Mouse (Mus musculus) neural tube, embryonic 13.5 days (tissue): ENCODE results near the gene Rab23. TPM values are rescaled to one million over a fixed set of nuclear protein-coding genes. Genes with fewer than 3 reads are reported as not detected.
"Not testable (repeated sequence)": the region's sequence is repeated elsewhere in the genome, so short reads cannot be mapped to it uniquely, and the experiment has no call there.

ENCODE experiments used
- ATAC-seq: fragments of 200-750 bp; cut with Nextera tagmentation; 2 replicates; pipeline ENCODE4 v1.8.0; 2017; ENCODE audit warnings: low read depth, mild to moderate bottlenecking, moderate TSS enrichment, moderate library complexity
- H3K27ac ChIP-seq: fragments of 300-500 bp; sonication (generic); replicated peaks from 2 replicates; pipeline ENCODE4 v1.5.1; 2015; ENCODE audit warnings: moderate library complexity, mild to moderate bottlenecking, inconsistent platforms
- H3K27me3 ChIP-seq: fragments of 300-500 bp; sonication (generic); 2 replicates; pipeline ENCODE4 v1.6.1; 2015; ENCODE audit warnings: mild to moderate bottlenecking, inconsistent platforms
- H3K36me3 ChIP-seq: fragments of 300-500 bp; sonication (generic); 2 replicates; pipeline ENCODE4 v1.6.1; 2015; ENCODE audit warnings: mild to moderate bottlenecking, inconsistent platforms
- H3K4me1 ChIP-seq: fragments of 300-500 bp; sonication (generic); replicated peaks from 2 replicates; pipeline ENCODE4 v1.6.1; 2015; ENCODE audit warnings: inconsistent platforms
- H3K4me2 ChIP-seq: fragments of 300-500 bp; sonication (generic); 2 replicates; pipeline ENCODE4 v1.6.1; 2015; ENCODE audit warnings: inconsistent platforms, mild to moderate bottlenecking, moderate library complexity
- H3K4me3 ChIP-seq: fragments of 300-500 bp; sonication (generic); 2 replicates; pipeline ENCODE4 v1.5.1; 2015; ENCODE audit warnings: mild to moderate bottlenecking, inconsistent platforms
- H3K9ac ChIP-seq: fragments of 300-500 bp; sonication (generic); 2 replicates; pipeline ENCODE4 v1.6.1; 2015; ENCODE audit warnings: moderate library complexity, mild to moderate bottlenecking, inconsistent platforms
- H3K9me3 ChIP-seq: fragments of 300-500 bp; sonication (generic); 2 replicates; pipeline ENCODE4 v1.6.1; 2016; ENCODE audit warnings: inconsistent platforms
- WGBS: fragments of 180-500 bp; shearing (Covaris S2); methylation state at CpG from one replicate; pipeline ENCODE4 v1.1.7; 2015; 5-methylcytosine and 5-hydroxymethylcytosine counted together
- polyA plus RNA-seq: library from polyadenylated mRNA; unstranded; fragments of >200 nt; fragmentation: Nextera tagmentation; extraction: Ambion mirVana; gene quantifications from 2 replicates; pipeline ENCODE4 v1.2.1, GENCODE M21; 2015

The Rab23 gene
- polyA plus RNA-seq, 1 experiment from 2014 or later = 23.5 TPM

- no peak for ATAC-seq
- Histone ChIP-seq H3K4me2 (no peak overlapping the region), H3K27me3 (no peaks in the 10 kb centered on the region), H3K4me3 (no peak overlapping the region), H3K9ac (no peak overlapping the region), H3K36me3 (peaks cover 72% of the 10 kb centered on the region), H3K4me1 (0 out of 2 replicates have a peak, but pooled peaks cover 3% of the 10 kb centered on the region), H3K27ac (no peak overlapping the region), H3K9me3 (no peaks in the 10 kb centered on the region)
- 93% methylated on average over 11 of the region's 11 CpGs for WGBS
Observed at GRCm38 (mm10) chr1:33738281-33738680, 18.6 kb downstream of the Rab23 start.

GRCm38 (mm10) chr1:33738681-33739278, 19.1 kb downstream of the Rab23 start:
- Histone ChIP-seq H3K4me2 (no peak overlapping the region), H3K9ac (no peak overlapping the region), H3K36me3 (peaks cover 71% of the 10 kb centered on the region), H3K27ac (no peak overlapping the region), H3K27me3 (no peaks in the 10 kb centered on the region), H3K9me3 (no peaks in the 10 kb centered on the region), H3K4me3 (no peak overlapping the region), H3K4me1 (no peaks in the 10 kb centered on the region)
- no peak for ATAC-seq
- 86% methylated on average over 11 of the region's 11 CpGs for WGBS

GRCm38 (mm10) chr1:33739302-33739701, 19.6 kb downstream of the Rab23 start:
- H3K27ac ChIP-seq = no peak overlapping the region
- H3K27me3 ChIP-seq = no peaks in the 10 kb centered on the region
- no peaks in the 10 kb centered on the region for H3K9me3 ChIP-seq
- peak; percentile 80 for ATAC-seq
- WGBS = 24% methylated on average over 12 of the region's 12 CpGs
- H3K4me1 ChIP-seq = no peaks in the 10 kb centered on the region
- H3K4me3 ChIP-seq = no peak overlapping the region
- H3K9ac ChIP-seq = no peak overlapping the region
- H3K36me3 ChIP-seq = peaks cover 67% of the 10 kb centered on the region
- H3K4me2 ChIP-seq = no peak overlapping the region

GRCm38 (mm10) chr1:33742903-33743302, 23.2 kb downstream of the Rab23 start:
- H3K9me3 ChIP-seq = no peaks in the 10 kb centered on the region
- H3K36me3 ChIP-seq = peaks cover 34% of the 10 kb centered on the region
- H3K4me1 ChIP-seq = no peaks in the 10 kb centered on the region
- no peak overlapping the region for H3K27ac ChIP-seq
- H3K4me2 ChIP-seq = no peak overlapping the region
- no peak overlapping the region for H3K9ac ChIP-seq
- 23% methylated on average over 8 of the region's 8 CpGs for WGBS
- no peak for ATAC-seq
- H3K27me3 ChIP-seq = no peaks in the 10 kb centered on the region
- no peak overlapping the region for H3K4me3 ChIP-seq

GRCm38 (mm10) chr1:33744815-33745214, 25.1 kb downstream of the Rab23 start:
- not testable (repeated sequence) for ATAC-seq, H3K9me3 ChIP-seq, H3K27ac ChIP-seq, H3K4me1 ChIP-seq, H3K27me3 ChIP-seq, H3K9ac ChIP-seq, H3K4me3 ChIP-seq, H3K4me2 ChIP-seq
- WGBS = 98% methylated on average over 8 of the region's 9 CpGs
- peaks cover 22% of the 10 kb centered on the region for H3K36me3 ChIP-seq

- Histone ChIP-seq H3K27ac (no peak overlapping the region), H3K27me3 (no peaks in the 10 kb centered on the region), H3K9me3 (no peaks in the 10 kb centered on the region), H3K4me3 (no peak overlapping the region), H3K36me3 (peaks cover 13% of the 10 kb centered on the region; the same call in 1 of the 2 replicates), H3K4me2 (no peak overlapping the region), H3K9ac (no peak overlapping the region), H3K4me1 (no peaks in the 10 kb centered on the region)
- WGBS = 95% methylated on average over 4 of the region's 4 CpGs
- no peak for ATAC-seq
Observed at GRCm38 (mm10) chr1:33745901-33746300, 26.2 kb downstream of the Rab23 start.

GRCm38 (mm10) chr1:33749109-33749508, 29.4 kb downstream of the Rab23 start:
- H3K36me3 ChIP-seq = no peaks in the 10 kb centered on the region; the same call in 1 of the 2 replicates
- WGBS = 98% methylated on average over 11 of the region's 11 CpGs
- no peaks in the 10 kb centered on the region; the same call in 1 of the 2 replicates for H3K4me1 ChIP-seq
- no peak overlapping the region for H3K9ac ChIP-seq
- H3K4me3 ChIP-seq = no peak overlapping the region
- no peaks in the 10 kb centered on the region for H3K27me3 ChIP-seq
- no peaks in the 10 kb centered on the region for H3K9me3 ChIP-seq
- no peak overlapping the region for H3K27ac ChIP-seq
- H3K4me2 ChIP-seq = no peak overlapping the region
- no peak for ATAC-seq

GRCm38 (mm10) chr1:33749709-33750108, 30.0 kb downstream of the Rab23 start:
- H3K36me3 ChIP-seq, H3K9me3 ChIP-seq, H3K9ac ChIP-seq, H3K4me2 ChIP-seq, H3K27ac ChIP-seq, H3K4me3 ChIP-seq, H3K4me1 ChIP-seq, H3K27me3 ChIP-seq, ATAC-seq: not testable (repeated sequence)
- WGBS = 83% methylated on average over 4 of the region's 4 CpGs

- Histone ChIP-seq H3K4me2 (no peak overlapping the region), H3K4me3 (no peak overlapping the region), H3K27me3 (peaks cover 1% of the 10 kb centered on the region; the same call in 1 of the 2 replicates), H3K4me1 (peaks cover 6% of the 10 kb centered on the region; the same call in 1 of the 2 replicates), H3K27ac (no peak overlapping the region), H3K36me3 (no peaks in the 10 kb centered on the region), H3K9ac (no peak overlapping the region), H3K9me3 (no peaks in the 10 kb centered on the region)
- WGBS = 63% methylated on average over 10 of the region's 10 CpGs
- ATAC-seq = peak; percentile 62; the same call in 1 of the 2 replicates
Observed at GRCm38 (mm10) chr1:33751283-33751682, 31.6 kb downstream of the Rab23 start.

- no peak for ATAC-seq
- Histone ChIP-seq H3K9ac (no peak overlapping the region), H3K4me3 (no peak overlapping the region), H3K9me3 (no peaks in the 10 kb centered on the region), H3K36me3 (no peaks in the 10 kb centered on the region), H3K4me1 (peaks cover 28% of the 10 kb centered on the region), H3K27me3 (peaks cover 6% of the 10 kb centered on the region; the same call in 1 of the 2 replicates), H3K4me2 (no peak overlapping the region), H3K27ac (no peak overlapping the region)
- WGBS = 90% methylated on average over 17 of the region's 17 CpGs
Observed at GRCm38 (mm10) chr1:33754089-33754488, 34.4 kb downstream of the Rab23 start.

- Histone ChIP-seq H3K9ac (no peak overlapping the region), H3K4me2 (no peak overlapping the region), H3K9me3 (no peaks in the 10 kb centered on the region), H3K36me3 (0 out of 2 replicates have a peak, but pooled peaks cover under 1% of the 10 kb centered on the region), H3K27me3 (peaks cover 6% of the 10 kb centered on the region; the same call in 1 of the 2 replicates), H3K27ac (no peak overlapping the region), H3K4me3 (no peak overlapping the region), H3K4me1 (peaks cover 28% of the 10 kb centered on the region)
- WGBS = 85% methylated on average over 21 of the region's 21 CpGs
- no peak for ATAC-seq
Observed at GRCm38 (mm10) chr1:33754965-33755735, 35.5 kb downstream of the Rab23 start.

- Histone ChIP-seq H3K4me2 (peak overlapping the region; percentile 97; the same call in 1 of the 2 replicates), H3K4me1 (peaks cover 28% of the 10 kb centered on the region), H3K9me3 (no peaks in the 10 kb centered on the region), H3K27ac (no peak overlapping the region), H3K4me3 (no peak overlapping the region), H3K36me3 (peaks cover 6% of the 10 kb centered on the region), H3K27me3 (peaks cover 6% of the 10 kb centered on the region; the same call in 1 of the 2 replicates), H3K9ac (no peak overlapping the region)
- ATAC-seq = no peak
- 84% methylated on average over 7 of the region's 7 CpGs for WGBS
Observed at GRCm38 (mm10) chr1:33755799-33756198, 36.1 kb downstream of the Rab23 start.
